Mouse (Mus musculus) hindbrain, embryonic 16.5 days (tissue): ENCODE results near the gene Golga7b. TPM values are rescaled to one million over a fixed set of nuclear protein-coding genes. Genes with fewer than 3 reads are reported as not detected.

ENCODE experiments used
- ATAC-seq: fragments of 200-750 bp; cut with Nextera tagmentation; 2 replicates; pipeline ENCODE4 v1.8.0; 2017; ENCODE audit warnings: moderate TSS enrichment, moderate library complexity
- H3K27ac ChIP-seq: fragments of 300-500 bp; sonication (generic); 2 replicates; pipeline ENCODE4 v1.5.1; 2014; ENCODE audit warnings: low read depth, mild to moderate bottlenecking, control low read depth, low read length, moderate library complexity
- H3K27me3 ChIP-seq: fragments of 300-500 bp; sonication (generic); replicated peaks from 2 replicates; pipeline ENCODE4 v1.6.1; 2014; ENCODE audit warnings: low read length; ENCODE audit not compliant: control insufficient read depth, insufficient read depth
- H3K36me3 ChIP-seq: fragments of 300-500 bp; sonication (generic); 2 replicates; pipeline ENCODE4 v1.6.1; 2014; ENCODE audit warnings: mild to moderate bottlenecking, low read length, moderate library complexity, mixed read lengths; ENCODE audit not compliant: control insufficient read depth, insufficient read depth
- H3K4me1 ChIP-seq: fragments of 300-500 bp; sonication (generic); 2 replicates; pipeline ENCODE4 v1.6.1; 2014; ENCODE audit warnings: low read depth, low read length; ENCODE audit not compliant: control insufficient read depth, insufficient read depth
- H3K4me2 ChIP-seq: fragments of 300-500 bp; sonication (generic); 2 replicates; pipeline ENCODE4 v1.6.1; 2014; ENCODE audit warnings: mild to moderate bottlenecking, low read length, control low read depth, moderate library complexity
- H3K4me3 ChIP-seq: fragments of 300-500 bp; sonication (generic); 2 replicates; pipeline ENCODE4 v1.5.1; 2014; ENCODE audit warnings: mild to moderate bottlenecking, low read length, control low read depth, moderate library complexity
- H3K9ac ChIP-seq: fragments of 300-500 bp; sonication (generic); 2 replicates; pipeline ENCODE4 v1.6.1; 2014; ENCODE audit warnings: low read depth, mild to moderate bottlenecking, control low read depth, low read length, moderate library complexity
- H3K9me3 ChIP-seq: fragments of 300-500 bp; sonication (generic); 2 replicates; pipeline ENCODE4 v1.6.1; 2014; ENCODE audit warnings: mild to moderate bottlenecking, low read length, moderate library complexity; ENCODE audit not compliant: control insufficient read depth
- WGBS: fragments of 180-500 bp; shearing (Covaris S2); extraction: QIAGEN DNeasy Blood & Tissue Kit; methylation state at CpG from one replicate; pipeline ENCODE4 v1.1.7; 2014; 5-methylcytosine and 5-hydroxymethylcytosine counted together
- polyA plus RNA-seq: library from polyadenylated mRNA; unstranded; fragments of >200 nt; fragmentation: Nextera tagmentation; extraction: Ambion mirVana; gene quantifications from 2 replicates; pipeline ENCODE4 v1.2.1, GENCODE M21; 2015

Gene Golga7b
- polyA plus RNA-seq, 1 experiment from 2014 or later, result 73.9 TPM

DNA sequence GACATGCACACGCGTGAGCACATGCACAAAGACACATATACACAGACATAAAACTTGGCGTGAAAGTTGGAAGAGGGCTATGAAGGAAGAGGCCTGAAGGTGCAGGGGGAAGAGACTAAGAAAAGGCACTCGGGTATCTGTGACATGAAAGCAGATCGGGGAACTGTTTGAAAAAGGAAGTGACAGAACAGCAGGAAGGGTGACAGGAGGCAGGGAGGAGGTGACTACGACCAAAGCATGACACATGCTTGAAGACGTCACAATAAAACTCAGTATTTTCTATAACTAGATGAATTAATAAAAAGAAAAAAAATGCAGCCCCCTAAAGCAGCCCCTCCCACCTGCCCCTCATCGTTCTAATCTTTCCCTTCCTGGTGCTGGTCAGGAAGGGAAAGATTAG, 58.4 kb downstream of the Golga7b start:
- peaks cover 7% of the 10 kb centered on the region for H3K4me1 ChIP-seq
- 72% methylated on average over 8 of the region's 8 CpGs for WGBS
- no peaks in the 10 kb centered on the region for H3K9me3 ChIP-seq
- no peak overlapping the region for H3K4me2 ChIP-seq
- H3K36me3 ChIP-seq, result no peaks in the 10 kb centered on the region
- no peak overlapping the region for H3K9ac ChIP-seq
- no peak overlapping the region for H3K27ac ChIP-seq
- no peak overlapping the region for H3K4me3 ChIP-seq
- no peaks in the 10 kb centered on the region for H3K27me3 ChIP-seq
- ATAC-seq, result no peak

- Histone ChIP-seq H3K4me3 (no peak overlapping the region), H3K9ac (no peak overlapping the region), H3K27me3 (no peaks in the 10 kb centered on the region), H3K9me3 (no peaks in the 10 kb centered on the region), H3K27ac (no peak overlapping the region), H3K4me1 (peaks cover 6% of the 10 kb centered on the region), H3K4me2 (no peak overlapping the region), H3K36me3 (no peaks in the 10 kb centered on the region)
- no peak for ATAC-seq
- WGBS, result 52% methylated on average over 7 of the region's 7 CpGs
These were observed 58.8 kb downstream of the Golga7b start for GRCm38 (mm10) chr19:42306202-42306601.

- Histone ChIP-seq H3K9ac (no peak overlapping the region), H3K4me2 (no peak overlapping the region), H3K36me3 (no peaks in the 10 kb centered on the region), H3K9me3 (no peaks in the 10 kb centered on the region), H3K4me3 (no peak overlapping the region), H3K4me1 (peaks cover 6% of the 10 kb centered on the region), H3K27me3 (no peaks in the 10 kb centered on the region), H3K27ac (no peak overlapping the region)
- no peak for ATAC-seq
- WGBS, result 12% methylated on average over 8 of the region's 8 CpGs
These were observed 59.6 kb downstream of the Golga7b start for GRCm38 (mm10) chr19:42307019-42307418.

DNA sequence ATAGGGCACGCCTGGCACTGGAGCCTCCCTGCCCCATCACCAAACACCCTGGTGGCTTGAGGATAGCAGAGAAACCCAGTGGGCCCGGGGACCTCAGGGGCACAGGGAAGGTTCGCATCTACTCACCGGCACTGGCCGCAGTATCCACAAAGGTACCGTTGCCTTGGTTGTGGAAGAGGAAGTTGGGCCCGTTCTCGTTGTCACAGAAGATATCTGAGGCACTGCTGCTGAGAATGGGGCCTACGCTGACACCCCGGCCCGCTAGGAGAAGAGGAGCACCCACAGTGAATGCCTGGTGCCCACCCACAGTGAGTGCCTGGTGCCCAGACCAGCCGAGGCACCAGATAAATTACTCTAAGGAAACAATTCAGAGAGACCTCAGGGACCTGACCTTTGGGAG, 61.6 kb downstream of the Golga7b start:
- H3K36me3 ChIP-seq, result no peaks in the 10 kb centered on the region
- H3K9ac ChIP-seq, result no peak overlapping the region
- 82% methylated on average over 12 of the region's 12 CpGs for WGBS
- no peak for ATAC-seq
- no peak overlapping the region for H3K4me3 ChIP-seq
- no peaks in the 10 kb centered on the region for H3K27me3 ChIP-seq
- H3K27ac ChIP-seq, result no peak overlapping the region
- H3K4me2 ChIP-seq, result no peak overlapping the region
- no peaks in the 10 kb centered on the region for H3K9me3 ChIP-seq
- peaks cover 6% of the 10 kb centered on the region for H3K4me1 ChIP-seq

DNA sequence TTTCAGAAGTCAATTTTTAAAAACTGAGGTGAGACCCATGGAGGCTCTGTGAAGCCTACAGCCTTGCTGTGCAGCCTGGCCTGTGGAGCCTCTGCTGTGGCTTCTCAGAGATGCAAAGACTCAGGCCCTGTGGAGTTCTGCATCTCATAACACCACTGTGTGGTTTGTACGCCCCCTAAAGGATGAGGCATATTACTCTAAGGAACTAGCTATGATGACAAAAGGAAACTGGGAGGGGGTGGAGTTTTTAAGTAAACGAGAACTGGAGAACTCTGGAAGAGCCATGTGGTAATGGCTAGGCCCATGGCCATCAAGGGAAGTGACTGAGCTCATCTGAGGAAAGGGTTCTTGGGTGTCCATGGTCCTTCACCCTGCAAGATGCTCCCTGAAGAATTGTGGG, 64.0 kb downstream of the Golga7b start:
- H3K27ac ChIP-seq, result no peak overlapping the region; the same call in 1 of the 2 replicates

DNA sequence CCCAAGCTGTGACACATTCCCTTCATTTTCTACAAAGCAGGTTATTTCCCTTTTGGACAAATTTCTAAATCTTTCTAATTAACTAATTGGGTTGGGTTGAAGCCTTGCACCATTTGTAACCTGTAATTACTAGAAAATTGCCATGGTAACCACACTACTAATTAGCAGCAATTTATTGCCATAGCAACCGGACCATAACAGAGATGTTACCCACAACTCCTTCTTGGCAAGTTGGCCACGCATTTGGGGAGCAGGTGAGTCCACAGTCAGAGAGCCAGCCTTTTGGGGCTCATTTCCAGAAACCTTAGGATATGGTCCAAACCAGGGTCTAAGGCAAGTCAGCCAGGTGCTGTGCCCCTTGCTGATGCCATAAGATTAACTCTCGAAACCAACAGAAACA, 64.8 kb downstream of the Golga7b start:
- no peak overlapping the region for H3K9ac ChIP-seq
- no peaks in the 10 kb centered on the region for H3K9me3 ChIP-seq
- no peaks in the 10 kb centered on the region for H3K36me3 ChIP-seq
- no peak for ATAC-seq
- no peak overlapping the region for H3K4me2 ChIP-seq
- no peak overlapping the region for H3K27ac ChIP-seq
- no peaks in the 10 kb centered on the region for H3K27me3 ChIP-seq
- H3K4me3 ChIP-seq, result no peak overlapping the region
- peaks cover 16% of the 10 kb centered on the region for H3K4me1 ChIP-seq
- 59% methylated on average over 3 of the region's 3 CpGs for WGBS

More for the DNA sequence above, 64.0 kb downstream of the Golga7b start:
- no peak overlapping the region for H3K4me2 ChIP-seq
- no peak overlapping the region for H3K4me3 ChIP-seq
- no peak overlapping the region for H3K9ac ChIP-seq
- no peaks in the 10 kb centered on the region for H3K27me3 ChIP-seq
- peaks cover 14% of the 10 kb centered on the region for H3K4me1 ChIP-seq
- no peak for ATAC-seq
- H3K36me3 ChIP-seq, result no peaks in the 10 kb centered on the region
- 47% methylated on average over 2 of the region's 2 CpGs for WGBS
- H3K9me3 ChIP-seq, result no peaks in the 10 kb centered on the region

DNA sequence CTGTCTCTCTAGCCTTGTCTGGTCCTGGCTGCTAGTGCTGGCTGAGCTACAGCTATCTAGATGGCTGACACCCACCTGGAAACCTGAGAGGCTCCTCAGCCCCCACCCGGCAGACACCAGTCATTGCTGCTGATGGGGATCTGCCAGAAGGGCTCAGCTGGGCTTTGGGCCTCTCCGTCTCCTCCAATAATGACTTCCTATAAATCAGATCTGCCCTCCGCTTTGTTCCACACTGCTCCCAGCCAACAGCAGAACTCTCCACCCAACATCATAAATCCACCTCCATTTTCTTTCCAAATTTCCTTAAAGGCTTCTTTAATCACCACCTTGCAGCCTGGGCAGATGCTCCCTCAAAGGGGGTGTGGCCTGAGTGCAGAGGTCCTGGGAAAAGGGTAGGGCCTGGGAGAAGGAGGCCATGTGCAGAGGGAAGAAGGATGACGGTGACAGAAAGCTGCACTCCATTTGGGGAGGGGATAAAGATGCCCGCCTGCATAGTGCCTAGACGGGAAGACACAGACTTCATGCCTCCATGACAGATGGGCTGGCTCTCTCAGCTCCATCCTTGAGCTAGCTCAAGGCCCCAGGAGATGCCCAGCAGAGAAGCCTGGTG, 67.8 kb downstream of the Golga7b start:
- ATAC-seq, result no peak
- 49% methylated on average over 6 of the region's 6 CpGs for WGBS
- H3K9ac ChIP-seq, result no peak overlapping the region

GRCm38 (mm10) chr19:42315914-42316313, 68.5 kb downstream of the Golga7b start:
- H3K4me3 ChIP-seq, result no peak overlapping the region
- no peaks in the 10 kb centered on the region for H3K27me3 ChIP-seq
- H3K9me3 ChIP-seq, result no peaks in the 10 kb centered on the region
- H3K4me1 ChIP-seq, result peaks cover 37% of the 10 kb centered on the region
- ATAC-seq, result peak; percentile 59
- peak overlapping the region; percentile 76 for H3K27ac ChIP-seq
- no peak overlapping the region for H3K4me2 ChIP-seq
- no peaks in the 10 kb centered on the region for H3K36me3 ChIP-seq
- WGBS, result 0% methylated on average over 1 of the region's 1 CpGs
- 0 out of 2 replicates have a peak overlapping the region, but pooled peaks have one; percentile 1 for H3K9ac ChIP-seq

More for the DNA sequence above, 67.8 kb downstream of the Golga7b start:
- Histone ChIP-seq H3K27ac (no peak overlapping the region), H3K4me2 (no peak overlapping the region), H3K4me3 (no peak overlapping the region), H3K36me3 (no peaks in the 10 kb centered on the region), H3K9me3 (no peaks in the 10 kb centered on the region), H3K4me1 (peaks cover 37% of the 10 kb centered on the region), H3K27me3 (no peaks in the 10 kb centered on the region)

GRCm38 (mm10) chr19:42316525-42316924, 69.2 kb downstream of the Golga7b start:
- Histone ChIP-seq H3K27me3 (no peaks in the 10 kb centered on the region), H3K4me2 (no peak overlapping the region), H3K36me3 (no peaks in the 10 kb centered on the region), H3K9me3 (no peaks in the 10 kb centered on the region), H3K4me3 (no peak overlapping the region), H3K27ac (peak overlapping the region; percentile 76), H3K4me1 (peaks cover 37% of the 10 kb centered on the region), H3K9ac (0 out of 2 replicates have a peak overlapping the region, but pooled peaks have one; percentile 1)
- 63% methylated on average over 2 of the region's 2 CpGs for WGBS
- peak; percentile 50 for ATAC-seq
